Mouse (Mus musculus): ENCODE measurements around the gene Gzf1.

GRCm38 (mm10) chr2:148732327-148733000 lies 51.6 kb downstream of the Gzf1 start, which contains the start of gene Napb:
- TF ChIP-seq POLR2A (IDR thresholded peaks at IDR 0.05; ENCODE audit: low read depth, low read length) (no peak; the same call in 1 of the 2 replicates), CTCF (IDR thresholded peaks at IDR 0.05; ENCODE audit: extremely low read depth, insufficient read length, insufficient replicate concordance, low read depth, low read length) (no peak)

Measured in small intestine, adult 2 months (tissue).